Mouse (Mus musculus): ENCODE results near the gene Ugt1a6a.
A peak's percentile ranks its signal among the peaks of the same experiment; 100 is the strongest.
"Not testable (repeated sequence)": the region's sequence is repeated elsewhere in the genome, so short reads cannot be mapped to it uniquely, and the experiment has no call there.

Ugt1a6a gene

GRCm38 (mm10) chr1:88134457-88135011, at the start of gene Ugt1a6a:
Gene Ugt1a6a, plus strand, starts transcription at chr1:88134809.
- peak; percentile 90 for DNase-seq (ENCODE audit: low read depth)

DNA sequence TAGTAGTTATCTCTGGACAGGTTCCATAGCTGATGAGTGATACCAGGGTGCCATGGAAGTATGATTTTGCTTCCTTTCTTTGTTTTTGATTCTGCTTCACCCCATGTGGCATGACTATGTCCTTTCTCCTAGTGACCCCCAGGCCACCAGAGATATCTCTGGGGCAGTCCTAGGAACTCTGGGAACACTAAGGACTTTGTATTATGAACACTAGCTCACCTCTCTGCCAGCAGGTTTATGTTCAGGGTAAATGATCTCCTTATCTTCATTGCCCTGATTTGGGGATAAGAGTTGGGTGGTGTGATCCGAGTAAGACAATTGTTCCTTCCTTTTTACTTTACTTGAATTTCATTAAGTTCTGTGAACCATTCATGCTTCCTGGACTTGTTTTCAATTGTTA, 48.5 kb upstream of the Ugt1a6a start:
- DNase-seq (ENCODE audit: low read depth), result no peak

- DNase-seq (ENCODE audit: low read depth), result no peak
Measured at GRCm38 (mm10) chr1:88087513-88087912, 47.1 kb upstream of the Ugt1a6a start, which contains the start of gene Ugt1a8. Gene Ugt1a8, plus strand, starts transcription at chr1:88087813.

- DNase-seq (ENCODE audit: low read depth), result no peak
Measured at GRCm38 (mm10) chr1:88092341-88092740, 42.3 kb upstream of the Ugt1a6a start.

GRCm38 (mm10) chr1:88094270-88094676, 40.3 kb upstream of the Ugt1a6a start:
- DNase-seq (ENCODE audit: low read depth), result peak; percentile 81

DNA sequence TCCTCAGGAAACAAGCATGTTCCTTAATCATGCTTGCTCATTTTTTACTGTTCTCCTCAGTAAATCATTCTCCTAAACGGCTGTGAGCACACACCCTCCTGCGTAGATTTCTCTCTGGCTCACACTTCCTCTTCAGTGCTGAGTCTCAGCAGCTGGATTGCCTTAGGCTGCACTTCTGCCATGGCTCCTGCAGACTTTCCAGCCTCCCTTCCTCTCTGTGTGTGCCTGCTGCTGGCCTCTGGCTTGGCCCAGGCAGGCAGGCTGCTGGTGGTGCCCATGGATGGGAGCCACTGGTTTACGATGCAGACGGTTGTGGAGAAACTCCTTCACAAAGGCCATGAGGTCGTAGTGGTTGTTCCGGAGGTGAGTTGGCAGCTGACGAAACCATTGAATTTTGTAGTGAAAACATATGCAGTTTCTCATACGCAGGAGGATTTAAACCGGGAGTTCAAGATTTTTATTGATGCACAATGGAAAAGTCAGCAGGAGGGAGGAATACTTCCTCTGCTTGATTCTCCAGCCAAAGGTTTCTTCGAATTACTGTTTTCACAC, 39.6 kb upstream of the Ugt1a6a start, which contains the start of gene Ugt1a7c:
TSS of gene Ugt1a7c (plus strand) at position 122 of the 552 bp plus-strand sequence.
- DNase-seq (ENCODE audit: low read depth), result peak; percentile 87

DNA sequence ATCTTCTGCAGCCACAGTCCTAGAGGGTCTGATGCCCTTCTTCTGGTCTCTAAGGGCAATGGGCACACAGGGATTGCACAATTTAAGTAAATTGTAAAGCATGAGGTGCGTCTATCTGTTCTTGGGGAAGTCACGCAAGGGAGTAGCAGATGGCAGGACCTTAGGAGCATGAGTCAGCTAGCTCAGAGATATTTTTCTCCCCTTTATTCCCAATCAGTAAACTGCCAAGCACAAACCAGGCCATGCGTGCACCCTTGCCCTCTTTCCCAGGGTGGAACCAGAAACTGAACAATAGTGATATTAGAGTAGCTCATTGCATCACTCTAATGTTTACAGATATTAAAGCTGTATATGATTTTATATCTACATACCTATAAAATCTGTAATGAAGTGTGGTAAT, 36.1 kb upstream of the Ugt1a6a start:
- not testable (repeated sequence) for DNase-seq (ENCODE audit: low read depth)

GRCm38 (mm10) chr1:88099691-88100090, 34.9 kb upstream of the Ugt1a6a start:
- DNase-seq (ENCODE audit: low read depth), result peak; percentile 82

- peak; percentile 81 for DNase-seq (ENCODE audit: low read depth)
Measured at GRCm38 (mm10) chr1:88103019-88103418, 31.6 kb upstream of the Ugt1a6a start, which contains the start of gene Ugt1a6b. Gene Ugt1a6b, plus strand, starts transcription at chr1:88103252.

- peak; percentile 85 for DNase-seq (ENCODE audit: low read depth)
Measured at GRCm38 (mm10) chr1:88103697-88104468, 30.7 kb upstream of the Ugt1a6a start.

GRCm38 (mm10) chr1:88104667-88105430, 29.8 kb upstream of the Ugt1a6a start:
- DNase-seq (ENCODE audit: low read depth), result peak; percentile 61

GRCm38 (mm10) chr1:88105656-88106055, 29.0 kb upstream of the Ugt1a6a start:
- no peak for DNase-seq (ENCODE audit: low read depth)

DNA sequence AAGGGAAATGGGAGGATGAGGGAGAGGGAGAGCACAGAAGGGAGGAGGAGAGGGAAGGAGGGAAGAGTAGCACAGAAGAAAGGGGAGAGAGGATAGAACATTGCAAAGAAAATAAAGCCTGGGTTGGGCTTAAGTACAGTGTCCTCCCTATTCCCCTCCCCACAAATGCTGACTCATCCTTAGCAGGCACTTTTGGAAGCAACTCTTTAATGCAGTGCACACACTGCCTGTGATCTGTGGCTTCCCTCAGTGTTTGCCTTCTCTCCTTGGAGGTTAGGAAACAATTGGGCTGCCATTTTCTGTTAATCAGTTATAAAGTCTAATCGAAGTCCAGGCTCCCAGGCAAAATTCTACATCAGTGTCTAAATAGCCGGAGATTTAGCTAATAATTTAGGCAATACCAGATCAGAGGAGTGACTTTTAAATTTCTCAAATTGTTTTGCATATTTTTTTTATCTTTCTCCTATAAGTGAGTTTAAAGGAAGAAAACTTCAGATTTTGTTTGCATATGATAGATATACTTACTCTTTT, 25.5 kb upstream of the Ugt1a6a start:
- DNase-seq (ENCODE audit: low read depth), result not testable (repeated sequence)

- DNase-seq (ENCODE audit: low read depth), result not testable (repeated sequence)
Measured at GRCm38 (mm10) chr1:88109604-88110003, 25.0 kb upstream of the Ugt1a6a start.

DNA sequence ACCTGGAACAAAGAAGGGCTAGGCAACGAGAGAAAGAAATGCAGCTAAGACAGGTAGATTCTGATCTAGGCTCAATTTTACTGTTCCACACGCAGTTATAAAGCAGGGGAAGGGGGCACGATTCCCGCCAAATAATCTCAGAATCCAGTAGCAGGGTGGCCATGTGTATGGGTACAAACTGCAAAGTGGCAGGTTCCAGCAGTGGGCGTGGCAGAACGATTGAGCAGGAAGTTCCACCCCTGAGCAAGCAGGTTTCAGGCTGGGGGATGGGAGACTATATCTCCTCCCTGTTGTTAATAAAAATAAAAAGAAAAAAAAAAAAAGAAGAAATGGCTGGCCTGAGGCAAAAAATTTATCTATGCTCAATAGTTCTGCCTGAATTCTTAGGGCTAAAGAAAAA, 21.8 kb upstream of the Ugt1a6a start:
- not testable (repeated sequence) for DNase-seq (ENCODE audit: low read depth)

GRCm38 (mm10) chr1:88120550-88120949, 14.1 kb upstream of the Ugt1a6a start:
- peak; percentile 43 for DNase-seq (ENCODE audit: low read depth)

DNA sequence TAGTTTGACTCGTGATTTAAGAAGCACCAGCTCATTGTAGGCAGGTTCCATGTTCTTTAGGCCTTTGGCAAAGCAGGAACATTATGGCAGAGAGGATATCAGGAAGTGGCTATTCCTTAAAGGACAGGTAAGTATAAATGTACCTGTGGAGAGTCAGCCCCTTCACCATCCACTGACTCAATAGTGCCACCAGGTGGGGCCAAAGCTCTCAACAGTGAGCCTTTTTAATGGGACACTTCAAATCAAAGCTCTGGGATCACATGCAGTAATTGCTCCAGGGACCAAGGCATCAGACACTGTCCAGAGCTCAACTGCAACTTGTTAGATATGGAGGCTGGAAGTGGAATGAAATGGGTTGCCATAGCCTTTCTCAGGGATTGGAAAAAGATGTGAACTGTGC, 13.1 kb upstream of the Ugt1a6a start:
- peak; percentile 64 for DNase-seq (ENCODE audit: low read depth)

- DNase-seq (ENCODE audit: low read depth), result not testable (repeated sequence)
Measured at GRCm38 (mm10) chr1:88125827-88126360, 8.7 kb upstream of the Ugt1a6a start.

GRCm38 (mm10) chr1:88129091-88129490, 5.5 kb upstream of the Ugt1a6a start:
- DNase-seq (ENCODE audit: low read depth), result peak; percentile 72

DNA sequence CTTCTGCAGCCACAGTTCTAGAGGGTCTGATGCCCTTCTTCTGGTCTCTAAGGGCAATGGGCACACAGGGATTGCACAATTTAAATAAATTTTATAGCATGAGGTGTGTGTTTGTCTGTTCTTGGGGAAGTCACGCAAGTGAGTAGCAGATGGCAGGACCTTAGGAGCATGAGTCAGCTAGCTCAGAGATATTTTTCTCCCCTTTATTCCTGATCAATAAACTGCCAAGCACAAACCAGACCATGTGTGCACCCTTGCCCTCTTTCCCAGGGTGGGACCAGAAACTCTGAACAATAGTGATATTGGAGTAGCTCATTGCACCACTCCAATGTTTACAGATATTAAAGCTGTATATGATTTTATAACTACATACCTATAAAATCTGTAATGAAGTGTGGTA, 4.4 kb upstream of the Ugt1a6a start:
- DNase-seq (ENCODE audit: low read depth), result not testable (repeated sequence)

DNA sequence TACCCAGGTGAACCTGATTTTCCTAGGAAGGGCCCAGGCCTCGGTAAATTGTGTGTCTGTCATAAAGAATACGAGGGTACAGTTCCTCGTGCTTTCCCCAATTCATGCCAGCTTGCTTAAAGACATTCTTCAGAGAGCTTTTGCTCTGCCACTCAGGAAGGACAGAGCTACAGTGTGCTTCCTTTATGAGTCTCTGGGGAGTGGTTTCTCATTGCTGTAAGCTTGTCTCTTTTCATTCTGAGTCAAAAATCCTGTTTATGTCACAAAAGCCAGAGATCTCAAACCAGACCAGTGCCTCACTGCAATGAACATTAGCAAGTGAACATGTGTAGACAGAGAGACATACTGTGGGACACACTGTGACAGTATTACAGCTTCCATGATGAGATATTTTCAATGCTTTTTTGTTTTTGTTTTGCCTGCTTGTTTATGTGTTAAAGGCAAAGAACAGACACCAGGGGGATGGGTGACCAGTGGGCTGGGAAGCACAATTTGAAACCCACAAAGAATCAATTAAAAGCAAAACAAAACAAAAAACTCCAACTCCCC, 627 bp upstream of the Ugt1a6a start:
- peak; percentile 37 for DNase-seq (ENCODE audit: low read depth)

Data from NIH3T3 (cell line).